Mouse (Mus musculus) C2C12 (cell line): Measurements from ENCODE around the gene Neurl1b. TPM values are rescaled to one million over a fixed set of nuclear protein-coding genes. Genes with fewer than 3 reads are reported as not detected.

Experiments
- H3K27me3 ChIP-seq: one replicate; pipeline ENCODE4 v1.6.1; 2011; ENCODE audit not compliant: control insufficient read depth, insufficient read depth, insufficient read length
- H3K36me3 ChIP-seq: one replicate; pipeline ENCODE4 v1.6.1; 2011; ENCODE audit not compliant: control insufficient read depth, insufficient read depth
- H3K4me3 ChIP-seq: one replicate; pipeline ENCODE4 v1.5.1; 2011; ENCODE audit warnings: mild to moderate bottlenecking, control low read depth; ENCODE audit not compliant: poor library complexity, insufficient read depth, severe bottlenecking
- H3K79me2 ChIP-seq: one replicate; pipeline ENCODE4 v1.6.1; 2011; ENCODE audit not compliant: control insufficient read depth, insufficient read depth
- H3K79me3 ChIP-seq: one replicate; pipeline ENCODE4 v1.6.1; 2011; ENCODE audit warnings: low read depth, control low read depth
- H3ac ChIP-seq: one replicate; pipeline ENCODE3; 2011; ENCODE audit warnings: low read depth; ENCODE audit not compliant: control insufficient read depth, insufficient read length
- CEBPB ChIP-seq: IDR thresholded peaks from one replicate; pipeline ENCODE4 v1.6.1; 2011; ENCODE audit warnings: low read depth, mild to moderate bottlenecking, control low read depth, moderate library complexity
- CTCF ChIP-seq: IDR thresholded peaks from one replicate; pipeline ENCODE4 v1.5.1; 2011; ENCODE audit not compliant: control insufficient read depth, insufficient read depth, insufficient read length
- FOSL1 ChIP-seq: IDR thresholded peaks from one replicate; pipeline ENCODE4 v1.8.0; 2011; ENCODE audit warnings: mild to moderate bottlenecking, low read length; ENCODE audit not compliant: poor library complexity, insufficient read depth, severe bottlenecking
- MAX ChIP-seq: IDR thresholded peaks from one replicate; pipeline ENCODE4 v1.6.1; 2011; ENCODE audit warnings: mild to moderate bottlenecking, control low read depth
- MYOD1 ChIP-seq: IDR thresholded peaks from one replicate; pipeline ENCODE4 v1.6.1; 2011; ENCODE audit warnings: low read depth; ENCODE audit not compliant: control insufficient read depth, insufficient read length
- MYOG ChIP-seq: IDR thresholded peaks from one replicate; pipeline ENCODE4 v1.6.1; 2011; ENCODE audit not compliant: control insufficient read depth, insufficient read length; ENCODE audit errors: extremely low read depth
- USF1 ChIP-seq: IDR thresholded peaks from one replicate; pipeline ENCODE4 v1.6.1; 2011; ENCODE audit warnings: low read depth, mild to moderate bottlenecking, control low read depth, moderate library complexity
- polyA plus RNA-seq: library from polyadenylated mRNA; unstranded; fragments of >200 nt; fragmentation: generic; extraction: Trizol; gene quantifications from one replicate; pipeline ENCODE4 v1.2.1, GENCODE M21; 2012; ENCODE audit warnings: missing spikeins

Gene Neurl1b
- polyA plus RNA-seq, 1 experiment, result 0.22 TPM

DNA sequence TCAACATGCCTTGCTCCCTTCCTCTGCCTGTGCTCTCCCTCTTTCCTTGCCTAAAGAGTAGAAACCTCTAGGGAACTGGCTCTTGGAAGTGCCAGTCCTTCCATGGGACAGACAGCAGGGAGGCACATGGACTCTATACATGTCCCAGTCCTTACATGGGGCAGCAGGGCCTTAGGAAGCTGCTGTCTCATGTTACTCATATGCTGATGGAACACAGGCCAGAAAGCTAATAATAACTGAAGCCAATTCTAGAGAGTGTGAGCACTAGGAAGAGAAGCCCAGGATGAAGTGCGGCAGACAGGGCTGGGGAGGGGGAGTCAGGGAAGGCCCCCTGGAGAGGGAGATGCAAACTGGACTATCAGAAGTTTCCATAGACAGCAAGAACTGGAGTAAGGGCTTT is 38.2 kb upstream of the Neurl1b start:
- peaks cover 79% of the 10 kb centered on the region for H3K27me3 ChIP-seq
- no peaks in the 10 kb centered on the region for H3K79me2 ChIP-seq
- H3K79me3 ChIP-seq, result no peaks in the 10 kb centered on the region

DNA sequence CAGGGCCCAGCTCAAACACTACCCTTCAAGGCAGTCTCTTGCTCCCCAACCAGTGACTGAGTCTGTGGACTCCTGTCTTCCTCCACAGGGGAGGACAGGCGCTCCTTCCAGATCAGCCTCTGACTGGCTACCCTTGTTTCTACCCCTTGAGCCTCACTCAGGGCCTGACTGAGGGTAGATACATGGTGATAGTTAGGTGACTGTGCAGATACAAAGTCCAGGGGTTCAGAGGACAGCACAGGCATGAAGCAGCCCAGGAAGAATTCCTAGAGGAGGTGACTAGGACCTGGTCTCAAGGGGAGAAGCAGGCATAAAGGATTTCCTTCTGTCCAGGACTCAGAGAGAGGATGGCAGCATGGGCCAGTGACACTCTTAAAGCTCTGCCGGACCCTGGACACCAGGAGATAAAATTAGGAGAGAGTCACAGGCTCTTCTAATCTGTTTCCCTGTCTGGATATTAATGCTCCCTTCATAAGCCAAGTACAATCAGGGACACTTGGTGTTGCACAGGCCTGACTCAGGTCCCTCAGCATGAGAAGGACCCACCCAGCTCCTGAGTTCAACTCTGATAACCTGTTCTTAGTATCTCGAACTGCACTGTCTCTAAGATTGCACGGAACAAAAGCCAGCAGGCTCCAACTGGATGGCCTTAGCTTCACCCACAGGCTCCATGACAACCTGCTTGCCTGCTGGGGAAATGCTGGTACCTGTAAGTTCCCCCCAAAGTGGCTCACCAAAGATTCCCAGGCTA is 37.5 kb upstream of the Neurl1b start:
- Histone ChIP-seq H3K79me3 (no peaks in the 10 kb centered on the region), H3K4me3 (no peak overlapping the region), H3K79me2 (no peaks in the 10 kb centered on the region), H3ac (no peak overlapping the region), H3K27me3 (peaks cover 81% of the 10 kb centered on the region), H3K36me3 (no peaks in the 10 kb centered on the region)
- no peak for TF ChIP-seq FOSL1
- no peak for TF ChIP-seq MAX
- no peak for TF ChIP-seq USF1
- no peak for TF ChIP-seq MYOD1
- no peak for TF ChIP-seq MYOG
- no peak for TF ChIP-seq CTCF
- TF ChIP-seq CEBPB, result no peak

More for the DNA sequence above, 38.2 kb upstream of the Neurl1b start:
- TF ChIP-seq CEBPB (no peak), CTCF (no peak), MAX (no peak), MYOD1 (no peak), MYOG (no peak), FOSL1 (no peak), USF1 (no peak)
- H3K36me3 ChIP-seq, result no peaks in the 10 kb centered on the region
- H3ac ChIP-seq, result no peak overlapping the region
- no peak overlapping the region for H3K4me3 ChIP-seq

DNA sequence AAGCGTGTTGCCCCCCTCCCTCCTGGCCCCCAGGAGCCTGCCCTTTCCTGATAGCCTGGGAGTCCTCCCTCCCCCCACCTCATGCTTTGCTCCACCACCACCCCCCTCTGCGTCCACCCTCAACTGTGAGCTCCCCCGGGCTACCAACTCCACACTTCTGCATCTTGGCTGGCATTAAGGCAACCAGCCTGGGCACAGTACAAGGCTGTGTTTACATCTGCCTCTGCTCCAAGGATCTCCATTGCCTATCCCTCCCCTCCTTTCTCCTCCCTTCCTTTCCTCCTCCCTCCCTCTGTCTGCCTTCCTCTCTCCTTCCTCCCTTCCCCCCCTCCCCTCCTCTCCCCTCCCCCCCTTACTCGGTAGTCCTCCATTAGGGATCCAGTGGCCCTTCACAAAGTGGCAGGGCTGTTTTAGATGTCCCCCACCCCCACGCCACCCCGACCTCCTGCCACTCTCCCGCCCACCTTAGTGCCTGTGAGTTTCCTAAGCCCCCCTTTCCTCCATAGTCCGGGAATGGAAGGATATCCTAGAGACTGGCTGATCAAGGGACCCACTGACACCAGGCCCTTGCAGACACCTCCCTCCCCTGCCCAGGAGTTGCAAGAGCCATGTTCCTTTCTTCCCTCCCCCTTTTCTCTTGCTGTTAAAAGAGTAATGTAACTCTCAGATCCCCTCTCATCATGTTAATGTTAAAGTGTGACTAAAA is 34.2 kb upstream of the Neurl1b start:
- TF ChIP-seq MYOG (no peak), FOSL1 (no peak), USF1 (no peak), MYOD1 (no peak), CTCF (no peak), CEBPB (no peak), MAX (no peak)
- peaks cover 80% of the 10 kb centered on the region for H3K27me3 ChIP-seq

DNA sequence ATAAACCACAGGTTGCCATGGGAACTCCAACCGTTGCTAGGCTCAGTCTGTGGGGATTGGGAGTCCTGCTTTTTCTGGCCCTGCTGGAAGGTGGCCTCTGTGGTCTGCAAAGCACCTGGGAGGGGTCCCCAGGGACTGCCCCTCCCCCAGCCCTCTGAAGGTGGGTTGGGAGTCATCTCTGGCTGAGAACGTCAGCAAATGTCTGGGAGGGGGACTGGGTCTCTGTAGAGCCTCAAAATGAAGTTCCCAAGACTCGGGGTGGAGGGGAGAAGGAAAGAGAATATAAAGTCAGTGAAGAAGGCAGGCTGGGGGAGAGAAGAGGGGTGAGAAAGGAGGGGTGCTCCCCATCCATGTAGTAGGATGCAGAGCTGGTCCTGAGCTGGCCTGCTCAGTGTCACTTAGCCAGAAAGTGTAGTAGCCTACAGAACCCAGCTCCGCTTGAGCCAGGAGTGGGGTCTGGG is 33.6 kb upstream of the Neurl1b start:
- Histone ChIP-seq H3K79me3 (no peaks in the 10 kb centered on the region), H3K36me3 (no peaks in the 10 kb centered on the region), H3K27me3 (peaks cover 82% of the 10 kb centered on the region), H3K4me3 (no peak overlapping the region), H3ac (no peak overlapping the region), H3K79me2 (no peaks in the 10 kb centered on the region)
- TF ChIP-seq MYOG (no peak), MAX (no peak), FOSL1 (no peak), CEBPB (no peak)

More for the DNA sequence above, 34.2 kb upstream of the Neurl1b start:
- H3ac ChIP-seq, result no peak overlapping the region
- H3K36me3 ChIP-seq, result no peaks in the 10 kb centered on the region
- no peaks in the 10 kb centered on the region for H3K79me2 ChIP-seq
- H3K4me3 ChIP-seq, result no peak overlapping the region
- no peaks in the 10 kb centered on the region for H3K79me3 ChIP-seq

DNA sequence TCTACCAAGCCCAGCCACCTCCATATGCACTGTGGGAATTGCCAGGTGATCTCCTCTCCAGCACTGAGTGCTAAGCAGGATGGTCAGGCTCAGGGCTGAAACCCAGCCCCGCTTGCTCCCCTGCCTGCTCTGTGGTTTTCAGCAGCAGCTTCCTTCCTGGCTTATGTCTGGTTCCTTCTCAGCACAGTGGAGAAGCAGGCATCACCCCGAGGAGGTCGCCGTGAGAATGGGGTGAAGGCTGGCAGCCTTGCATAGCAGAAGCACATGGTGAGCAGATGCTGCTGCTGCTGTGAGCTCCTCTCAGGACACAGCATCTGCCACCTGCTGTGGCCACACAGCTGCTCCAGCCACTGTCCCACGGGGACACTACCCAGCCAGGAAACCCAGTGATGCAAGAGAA is 33.0 kb upstream of the Neurl1b start:
- Histone ChIP-seq H3K79me2 (no peaks in the 10 kb centered on the region), H3K79me3 (no peaks in the 10 kb centered on the region), H3ac (no peak overlapping the region), H3K36me3 (no peaks in the 10 kb centered on the region), H3K27me3 (peaks cover 82% of the 10 kb centered on the region), H3K4me3 (no peak overlapping the region)
- TF ChIP-seq MYOD1 (no peak), MYOG (no peak), MAX (no peak), CTCF (no peak), FOSL1 (no peak)
